Mouse (Mus musculus) left cerebral cortex, adult 9 months (tissue): ENCODE data around the gene Ubap1.

ENCODE experiments used
- DNase-seq, 2 experiments: peaks; one replicate each; pipeline ENCODE4 v3.0.0; 2022; ENCODE audit warnings: low spot score in 2 of 2

The Ubap1 gene

DNA sequence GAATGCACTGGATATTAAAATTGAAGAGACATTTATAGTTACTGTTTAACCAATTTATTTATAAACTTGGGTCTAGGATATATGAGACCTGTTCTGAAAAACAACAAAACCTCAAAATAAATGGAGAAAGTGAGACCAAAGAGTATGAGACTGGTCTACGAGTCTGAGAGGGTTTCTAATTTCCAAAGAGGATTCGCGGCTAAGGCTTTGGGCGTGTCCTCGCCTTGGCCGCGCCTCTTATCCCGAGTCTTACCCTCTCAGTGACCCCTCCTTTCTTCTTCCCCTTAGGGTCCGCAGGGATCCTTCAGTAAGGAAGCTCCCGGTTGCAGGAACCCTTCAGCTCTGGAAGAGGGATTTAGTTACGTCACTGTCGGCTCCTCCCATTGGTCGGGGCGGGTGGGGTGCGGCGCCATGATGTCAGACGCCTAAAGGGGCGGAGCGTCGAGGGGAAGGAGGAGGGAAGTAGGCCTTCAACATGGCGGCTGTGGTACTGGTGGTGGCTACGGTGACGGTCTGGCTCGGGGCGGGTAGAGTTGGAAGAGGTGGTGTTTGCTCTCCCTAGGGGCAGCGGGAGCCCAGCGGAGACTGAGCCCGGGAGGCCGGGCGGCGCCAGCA lies at the start of gene Ubap1:
Gene Ubap1, plus strand, starts transcription at position 413 of the 615 bp plus-strand sequence.
- DNase-seq: peak; percentile 79 to 91

DNA sequence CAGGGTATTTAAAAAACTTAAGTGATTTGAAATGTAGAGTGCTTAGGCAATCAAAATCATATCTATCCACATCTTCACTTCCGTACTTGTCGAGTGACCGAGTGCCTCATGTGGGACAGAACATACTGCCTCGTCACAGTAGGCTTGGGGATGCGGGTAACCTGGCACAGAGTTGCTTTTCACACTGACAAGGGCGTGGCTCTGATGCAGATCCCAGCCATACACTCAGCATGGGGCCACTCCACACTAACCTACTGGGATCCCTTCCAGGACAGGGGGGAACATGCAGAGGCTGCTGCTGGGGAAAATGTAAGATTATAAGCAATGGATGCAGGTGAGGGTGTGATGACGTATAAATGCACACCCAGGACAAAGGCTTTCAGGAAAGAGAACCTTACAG lies 45.1 kb upstream of the Ubap1 start:
- DNase-seq: no peak

DNA sequence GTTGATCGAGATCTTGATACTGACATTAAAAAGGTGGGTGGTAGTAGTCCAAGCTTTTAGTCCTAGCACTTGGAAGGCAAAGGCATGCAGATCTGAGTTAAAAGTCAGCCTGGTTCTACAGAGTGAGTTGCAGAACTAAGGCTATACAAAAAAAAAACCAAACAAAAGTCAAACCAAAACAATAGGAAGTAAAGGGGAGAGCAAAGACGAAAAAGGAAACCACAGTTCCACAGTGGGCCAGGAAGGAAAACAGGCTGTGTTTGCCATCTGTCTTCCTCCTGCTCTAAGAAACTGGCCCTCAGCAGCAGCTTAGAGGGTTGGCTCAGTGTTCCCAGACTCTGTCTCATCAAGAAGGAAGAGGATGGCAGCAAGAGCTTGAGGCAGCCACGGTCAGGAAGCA lies 44.5 kb upstream of the Ubap1 start:
- peak in 1 of 2 experiments; percentile 49 for DNase-seq

DNA sequence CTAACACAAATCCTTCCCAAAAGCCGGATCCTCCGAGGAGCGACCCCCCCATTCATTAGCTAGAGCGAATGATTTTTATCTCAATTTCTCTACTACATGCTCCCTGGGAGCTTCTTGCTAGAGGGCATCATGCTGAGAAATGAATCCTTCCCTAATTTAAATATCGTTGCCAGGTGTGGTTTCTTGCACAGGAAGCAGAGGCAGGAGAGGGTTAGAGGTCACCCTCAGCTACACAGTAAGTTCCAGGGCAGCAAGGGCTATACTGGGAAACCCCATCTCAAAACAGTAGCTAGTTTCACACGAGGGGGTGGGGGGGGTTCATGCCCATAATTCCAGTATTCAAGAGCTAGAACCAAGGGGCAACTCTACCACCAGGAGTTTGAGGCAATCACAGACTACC lies 41.4 kb upstream of the Ubap1 start:
- DNase-seq: no peak

DNA sequence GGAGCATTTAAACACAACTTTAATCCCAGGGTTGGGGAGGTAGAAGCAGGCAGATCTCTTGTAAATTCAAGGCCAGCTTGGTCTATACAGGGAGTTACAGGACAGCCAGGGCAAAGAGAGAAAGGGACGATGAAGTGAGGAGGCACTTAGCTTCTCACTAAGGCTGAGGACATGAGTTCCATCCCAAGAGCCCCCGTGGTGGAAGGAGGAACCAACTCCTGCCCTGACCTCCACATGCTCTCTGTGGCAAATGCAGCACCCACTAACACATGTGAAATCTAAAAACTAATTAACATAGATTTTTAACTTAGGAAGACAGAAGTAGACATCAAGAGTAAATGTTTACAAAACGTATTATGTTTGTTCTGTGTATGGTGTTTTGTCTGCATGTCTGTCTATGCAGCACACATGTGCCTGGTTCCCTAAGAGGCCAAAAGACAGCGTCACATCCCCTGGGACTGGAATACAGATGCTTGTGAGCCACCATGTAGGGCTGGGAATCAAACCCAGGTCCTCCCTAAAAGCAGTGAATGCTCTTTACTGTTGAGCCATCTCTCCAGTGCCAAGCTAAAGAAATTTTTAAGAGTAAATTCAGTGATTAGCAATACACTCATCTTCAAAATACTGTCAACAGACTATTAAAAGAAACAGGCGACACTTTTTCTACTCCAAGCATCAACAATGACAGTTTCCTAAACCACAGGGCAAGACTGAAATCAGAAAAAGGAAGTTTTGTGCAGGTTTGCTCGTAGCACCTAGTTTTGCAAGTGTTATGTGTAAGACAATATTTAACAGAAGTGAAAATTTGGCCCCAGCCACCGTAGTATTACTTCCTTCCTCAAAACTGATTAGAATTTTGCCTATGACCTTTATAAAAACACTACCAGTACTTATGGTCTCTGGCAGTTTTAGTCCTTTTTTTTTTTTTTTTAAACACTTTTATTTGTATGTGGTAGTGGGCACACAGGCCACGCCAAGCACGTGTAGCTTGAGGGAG lies 37.9 kb upstream of the Ubap1 start:
- no peak for DNase-seq

DNA sequence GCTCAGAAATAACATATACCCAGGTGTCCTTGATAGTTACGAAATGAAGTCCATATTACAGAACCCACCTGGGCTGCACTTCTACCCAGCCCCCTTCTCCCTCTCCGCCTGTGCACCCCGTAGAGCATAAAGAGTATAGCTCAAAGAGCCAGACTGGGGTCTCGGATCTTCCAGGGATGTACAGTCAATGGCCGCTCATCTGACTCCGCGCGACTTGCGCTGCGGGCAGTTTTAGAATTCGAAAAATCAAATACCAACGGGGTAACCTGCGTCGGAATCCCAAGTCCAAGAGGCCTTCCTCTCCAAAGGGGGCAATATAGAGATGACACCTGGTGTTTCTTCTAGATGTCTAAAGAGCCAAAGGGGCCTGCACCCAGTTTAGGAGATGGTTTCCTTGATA lies 35.1 kb upstream of the Ubap1 start:
- no peak for DNase-seq

DNA sequence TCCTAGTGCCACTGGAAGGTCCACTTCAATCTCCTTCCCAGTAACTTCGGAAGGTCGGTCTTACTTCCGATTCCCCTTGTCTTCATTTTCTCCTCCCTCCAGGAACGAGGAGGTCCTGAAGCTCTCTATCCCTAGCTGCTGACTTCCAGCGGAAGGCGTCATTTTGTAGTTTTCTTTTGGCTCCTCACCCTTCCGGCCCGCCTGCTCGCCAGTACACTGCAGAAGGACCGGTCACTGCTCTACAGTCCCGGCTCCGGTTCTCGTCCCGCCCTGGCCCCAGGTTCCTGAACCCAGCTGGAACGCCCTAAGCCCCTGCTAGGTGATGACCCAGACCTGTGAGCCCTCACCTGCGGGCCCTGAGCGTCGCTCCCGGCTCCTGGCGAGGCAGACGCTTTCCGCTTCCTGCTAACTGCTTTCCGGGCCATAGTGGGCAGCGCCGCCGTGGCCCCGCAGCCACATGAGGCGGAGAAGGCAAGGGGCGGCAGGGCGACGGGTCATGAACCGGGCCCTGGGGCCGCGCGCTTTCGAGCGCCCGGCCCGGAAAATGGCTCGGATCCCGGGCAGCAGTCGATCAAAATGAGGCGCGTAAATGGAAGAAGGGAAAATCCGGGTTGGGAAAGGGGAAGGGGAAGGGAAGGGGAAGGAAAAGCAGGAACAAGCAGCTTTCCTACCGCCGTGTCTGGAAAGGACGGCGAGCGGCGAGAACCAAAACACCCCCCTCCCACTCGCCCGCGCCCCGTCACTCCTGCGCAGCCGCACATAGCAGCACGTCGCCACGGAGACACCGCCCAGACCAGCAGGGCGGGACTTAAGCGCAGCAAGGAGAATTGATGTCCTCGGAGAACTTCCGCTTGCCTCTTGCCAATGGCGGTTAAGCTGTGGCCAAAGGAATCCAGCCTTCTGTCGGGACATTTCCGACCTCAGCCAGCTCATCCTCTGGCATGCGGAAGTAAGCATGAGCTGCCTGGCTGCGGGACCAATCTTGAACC lies 34.4 kb upstream of the Ubap1 start, which contains the start of gene Dcaf12:
Gene Dcaf12, minus strand, starts transcription at position 749 of the 989 bp plus-strand sequence.
- peak; percentile 90 to 95 for DNase-seq

DNA sequence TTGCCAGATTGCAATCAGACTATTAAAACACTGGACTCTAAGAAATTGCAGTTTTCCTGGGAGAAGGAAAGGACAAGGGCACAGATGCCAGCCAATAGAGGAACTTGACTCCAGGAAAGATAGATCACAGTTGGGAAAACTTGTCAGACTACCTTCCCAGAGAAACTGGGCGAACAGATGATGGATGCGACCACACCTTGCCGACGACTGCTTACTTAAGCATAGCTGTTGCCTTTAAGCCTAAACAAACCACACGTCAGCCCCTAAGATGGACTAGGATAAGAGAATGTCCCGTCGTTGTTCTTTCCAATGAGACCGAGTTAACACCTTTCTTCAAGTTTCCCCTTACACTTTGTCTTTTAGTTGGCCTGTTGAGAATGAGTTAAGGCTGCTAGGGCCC lies 33.6 kb upstream of the Ubap1 start:
- DNase-seq: no peak

DNA sequence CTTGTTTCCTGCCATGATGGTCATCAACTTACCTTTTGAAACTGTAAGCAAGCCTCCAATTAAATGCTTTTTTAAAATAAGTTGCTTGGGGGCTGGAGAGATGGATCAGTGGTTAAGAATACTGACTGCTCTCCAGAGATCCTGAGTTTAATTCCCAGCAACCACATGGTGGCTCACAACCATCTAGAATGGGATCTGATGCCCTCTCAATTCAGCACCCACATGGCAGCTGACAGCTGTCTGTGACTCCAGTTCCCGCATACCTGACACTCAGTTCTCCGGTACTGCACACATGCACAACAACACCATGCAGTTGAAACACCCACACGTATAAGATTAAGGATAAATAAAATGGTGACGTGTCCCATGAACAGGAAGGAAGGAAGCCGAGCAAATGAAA lies 30.5 kb upstream of the Ubap1 start:
- DNase-seq: no peak

DNA sequence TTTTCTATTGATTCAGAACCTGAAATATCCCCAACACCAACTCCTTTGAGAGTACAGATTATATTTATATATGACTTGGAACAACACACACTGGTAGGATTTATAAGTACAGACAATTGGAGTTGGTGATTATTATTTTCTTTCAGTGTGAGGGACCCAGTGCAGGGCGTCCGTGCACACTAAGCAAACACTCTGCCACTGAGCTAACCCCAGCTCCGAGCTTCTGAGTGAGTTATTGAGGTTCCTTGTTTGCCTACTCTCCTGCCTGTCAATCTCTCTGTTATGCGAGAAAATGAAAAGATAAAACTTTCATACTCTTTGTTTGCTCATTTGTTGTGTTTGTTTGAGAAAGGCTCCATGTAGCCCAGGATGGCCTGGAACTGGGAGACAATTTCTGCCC lies 27.8 kb upstream of the Ubap1 start:
- DNase-seq: no peak

DNA sequence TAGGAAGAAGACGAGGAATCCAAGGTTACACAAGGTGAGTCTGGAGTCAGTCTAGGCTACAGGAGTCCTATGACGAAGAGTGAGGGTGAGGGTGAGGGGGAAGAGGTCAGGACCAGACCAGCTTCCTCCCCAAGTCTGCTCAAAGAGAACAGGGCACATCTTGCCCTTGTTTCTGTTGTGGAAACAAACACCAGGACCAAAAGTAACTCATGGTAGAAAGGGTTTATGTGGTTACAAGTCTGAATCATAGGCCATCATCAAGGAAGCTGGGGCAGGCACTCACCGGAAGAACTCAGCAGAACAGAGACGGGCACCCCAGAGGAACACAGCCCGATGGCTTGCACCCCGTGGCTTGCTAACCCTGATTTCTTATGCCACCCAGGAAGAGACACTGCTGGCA lies 21.9 kb upstream of the Ubap1 start:
- no peak for DNase-seq

DNA sequence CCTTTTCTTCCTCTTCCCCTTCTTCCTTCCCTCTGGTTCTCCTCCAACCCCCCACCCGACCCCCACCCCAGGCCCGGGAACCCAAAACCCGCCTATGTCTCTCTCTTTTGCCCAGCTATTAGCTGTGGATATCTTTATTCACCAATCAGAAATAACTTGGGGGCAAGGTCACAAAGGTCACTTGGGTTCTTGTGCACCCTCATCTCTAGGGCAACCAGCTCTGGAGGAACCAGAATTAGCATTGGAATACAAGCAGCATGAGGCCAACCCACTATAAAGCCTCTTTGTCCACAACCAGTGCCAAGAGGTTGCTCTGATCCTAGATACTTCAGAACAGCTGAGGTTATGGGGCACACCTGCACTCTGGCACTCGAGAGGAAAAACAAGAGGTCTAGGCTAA lies 19.3 kb upstream of the Ubap1 start:
- DNase-seq: no peak

DNA sequence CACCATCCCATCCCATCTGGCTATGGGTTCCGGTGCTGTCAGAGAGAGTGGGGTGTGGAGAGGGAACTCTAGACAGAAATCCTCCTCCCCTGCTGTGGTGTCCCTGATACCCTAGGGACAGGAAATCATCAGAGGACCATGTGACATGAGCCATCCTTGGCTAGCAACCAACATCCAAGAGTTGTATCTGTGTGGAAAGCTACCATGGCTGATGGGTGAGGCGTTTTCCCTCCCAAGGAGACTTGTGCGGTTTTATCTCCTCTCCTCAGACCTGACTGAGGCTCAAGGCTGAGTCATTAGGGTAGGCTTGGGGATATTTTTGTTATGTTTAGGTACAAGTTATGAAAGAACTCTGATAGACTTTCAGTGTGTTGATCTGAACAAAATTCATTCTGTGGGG lies 17.7 kb upstream of the Ubap1 start:
- no peak for DNase-seq

DNA sequence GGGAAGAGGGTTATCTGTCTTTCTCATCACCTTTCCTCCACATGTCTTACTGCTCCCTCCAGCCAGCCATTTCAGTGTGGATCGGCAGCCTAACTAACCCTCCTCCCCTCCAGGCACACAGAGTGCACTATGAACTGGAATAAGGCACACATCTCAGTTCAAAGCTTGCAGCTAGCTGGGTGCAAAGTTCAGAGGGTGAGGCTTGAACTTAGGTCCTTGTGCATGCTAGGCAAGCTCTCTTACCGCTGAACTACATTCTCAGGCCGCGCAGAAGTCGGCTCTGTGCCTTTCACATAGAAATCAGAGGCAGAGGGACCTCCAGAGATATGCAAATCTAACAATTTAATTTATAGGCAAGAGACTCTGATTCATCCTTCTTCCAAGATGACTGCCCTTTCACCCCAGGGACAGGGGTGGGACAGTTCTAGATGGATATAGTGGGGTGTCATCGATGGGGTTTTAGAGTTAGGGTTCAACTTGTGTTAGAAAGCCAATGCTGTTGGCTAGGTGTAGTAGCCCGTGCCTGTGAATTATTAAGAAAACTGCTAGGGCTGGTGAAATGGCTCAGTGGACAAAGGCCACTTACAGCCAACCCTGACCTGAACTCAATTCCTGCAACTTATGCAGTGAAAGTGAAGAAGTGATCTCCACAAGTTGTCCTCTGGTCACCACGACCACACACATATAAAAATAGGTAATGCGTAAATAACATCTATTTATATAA lies 16.9 kb upstream of the Ubap1 start:
- no peak for DNase-seq

DNA sequence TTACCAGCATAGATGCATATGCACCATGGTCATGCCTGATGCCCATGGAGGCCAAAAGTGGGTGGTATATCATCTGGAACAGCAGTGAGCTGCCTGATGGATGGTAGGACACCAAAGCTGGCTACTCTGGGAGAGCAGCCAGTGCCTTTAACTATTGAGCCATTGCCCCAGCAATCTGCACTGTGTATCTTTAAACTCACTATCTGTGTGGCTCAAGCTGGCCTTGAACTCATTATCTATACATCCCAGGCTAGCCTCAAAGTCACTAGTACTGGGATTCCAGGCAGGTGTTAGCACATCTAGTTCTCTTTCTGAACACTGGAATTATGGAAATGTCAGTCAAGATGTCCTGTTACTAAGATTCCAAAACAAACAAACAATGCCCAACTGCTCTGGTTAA lies 12.2 kb upstream of the Ubap1 start:
- DNase-seq: no peak

DNA sequence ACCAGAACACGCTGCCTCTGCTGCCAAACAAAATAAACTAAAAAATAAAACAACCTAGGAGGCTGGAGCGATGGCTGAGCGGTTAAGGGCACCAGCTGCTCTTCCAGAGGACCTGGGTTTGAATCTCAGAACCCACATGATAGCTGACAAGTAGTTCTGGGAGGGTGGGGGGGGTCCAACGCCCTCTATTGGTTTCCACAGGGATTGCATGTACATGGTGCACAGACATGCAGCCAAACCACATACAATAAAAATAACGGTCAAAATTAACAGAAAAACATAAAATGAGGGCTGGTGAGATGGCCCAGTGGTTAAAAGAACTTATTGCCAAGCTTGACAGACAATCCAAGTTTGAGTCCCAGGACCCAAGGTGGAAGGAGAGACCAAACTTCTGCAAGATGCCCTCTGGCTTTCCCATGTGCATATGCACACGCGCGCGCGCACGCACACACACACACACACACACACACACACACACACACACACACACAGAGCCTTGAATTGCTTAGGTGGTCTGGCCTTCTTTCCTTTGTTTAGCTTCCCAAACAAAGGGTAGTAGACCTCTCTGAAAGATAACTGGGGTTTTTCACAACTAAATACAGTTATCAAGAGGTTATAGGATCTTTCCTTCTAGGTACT lies 7.8 kb upstream of the Ubap1 start:
- DNase-seq: no peak

DNA sequence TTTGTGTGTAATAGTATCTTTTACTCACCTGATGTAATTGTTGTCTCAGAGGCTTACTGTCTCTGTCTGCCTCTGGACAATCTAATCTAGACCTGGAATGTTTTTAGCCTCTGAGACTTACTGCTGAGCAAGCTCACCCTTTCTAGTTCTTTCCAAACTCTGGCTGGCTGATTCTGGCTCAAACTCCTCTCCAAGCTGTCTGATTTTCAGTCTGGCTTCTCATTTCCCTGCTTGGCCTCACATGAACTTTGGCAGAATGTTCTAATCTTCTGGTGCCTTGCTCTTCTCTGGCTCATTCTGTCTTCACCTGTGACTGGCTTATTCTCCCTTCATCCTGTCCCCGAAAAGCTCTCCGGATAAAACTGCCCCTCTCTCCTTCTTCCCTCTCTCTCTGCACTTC lies 2.8 kb upstream of the Ubap1 start:
- DNase-seq: no peak

DNA sequence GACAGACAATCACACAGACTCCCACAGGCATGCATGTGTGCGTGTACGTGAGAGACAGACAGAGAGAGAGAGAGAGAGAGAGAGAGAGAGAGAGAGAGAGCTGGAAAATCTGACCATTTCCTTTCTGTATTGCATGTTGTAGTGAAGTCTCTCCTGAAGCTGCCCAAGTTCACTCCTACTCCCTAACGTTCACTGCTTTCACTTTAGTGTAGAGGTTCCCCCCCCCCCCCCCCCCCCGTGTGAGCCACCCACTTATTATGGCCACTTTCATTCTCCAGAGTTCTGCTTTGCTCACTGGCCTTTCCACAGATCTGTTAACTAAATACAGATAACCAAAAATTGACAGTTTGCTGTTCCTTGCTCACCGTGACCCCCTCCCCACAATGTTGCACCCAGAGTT lies 957 bp upstream of the Ubap1 start:
- DNase-seq: no peak

DNA sequence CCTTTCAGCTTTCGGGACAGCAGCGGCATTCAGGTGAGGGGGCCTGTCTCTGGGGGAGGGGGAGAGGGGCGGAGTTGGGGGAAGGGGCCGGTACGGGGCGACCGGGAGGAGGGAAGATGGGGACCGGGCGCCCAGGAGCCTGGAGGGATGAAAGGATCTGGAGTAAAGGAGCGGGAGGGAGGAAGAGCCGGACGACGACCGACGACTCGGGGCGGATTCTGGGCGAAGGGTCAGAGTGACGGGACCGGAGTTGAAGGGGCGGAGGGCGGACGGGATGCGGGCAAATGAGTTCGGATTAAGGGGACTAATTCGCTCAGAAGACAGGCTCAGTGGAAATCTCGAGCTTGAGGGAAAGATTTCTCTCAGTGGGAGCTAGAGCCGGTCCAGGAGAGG lies 399 bp downstream of the Ubap1 start:
- no peak for DNase-seq

DNA sequence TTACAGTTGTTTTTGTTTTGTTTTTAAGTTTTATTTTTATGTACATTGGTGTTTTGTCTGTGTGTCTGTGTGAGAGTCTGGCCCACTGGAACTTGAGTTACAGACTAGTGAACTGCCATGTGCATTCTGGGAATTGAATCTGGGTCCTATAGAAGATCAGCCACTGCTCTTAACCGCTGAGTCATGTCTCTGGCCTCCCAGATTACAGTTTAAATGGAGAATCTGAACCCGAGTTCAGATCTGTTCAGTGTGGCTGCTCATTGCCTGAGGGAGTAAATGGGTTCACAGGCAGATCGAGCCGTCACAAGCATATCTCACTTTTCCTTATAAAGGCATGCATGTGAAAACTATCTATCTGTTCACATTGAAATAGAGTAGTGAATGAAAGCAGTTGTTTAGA lies 4.0 kb downstream of the Ubap1 start:
- no peak for DNase-seq

DNA sequence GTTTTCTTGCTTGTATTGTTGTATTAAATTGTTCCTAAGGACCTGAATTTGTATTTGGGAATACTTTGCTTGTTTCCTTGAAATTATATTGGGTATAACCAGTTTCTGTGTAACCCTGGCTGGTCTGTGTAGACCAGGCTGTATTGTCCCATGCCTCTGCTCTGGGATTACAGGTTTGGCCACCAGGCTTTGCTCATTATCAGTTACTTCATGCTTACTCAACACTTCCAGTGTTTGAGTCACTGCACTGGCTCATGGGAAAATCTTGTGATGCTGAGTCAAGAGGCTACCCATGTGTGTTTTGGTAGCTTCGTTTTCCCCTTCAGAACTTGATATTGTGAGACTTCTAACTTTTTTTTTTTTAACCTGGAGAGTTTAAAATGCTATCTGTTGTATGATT lies 4.5 kb downstream of the Ubap1 start:
- DNase-seq: no peak
